Mouse (Mus musculus): ENCODE data around the gene Ppp1r13b. TPM values are rescaled to one million over a fixed set of nuclear protein-coding genes. Genes with fewer than 3 reads are reported as not detected.

The Ppp1r13b gene
- total and polyA plus RNA-seq, 3 experiments: 1.5 to 8.7 TPM; not detected in 1

- no peak for TF ChIP-seq CTCF (IDR thresholded peaks at IDR 0.05 in 2 of 3, conservative IDR thresholded peaks at IDR 0.05 in 1 of 3; ENCODE audit: control insufficient read depth in 1 of 3, insufficient read depth in 1 of 3, low read depth in 2 of 3, low read length in 3 of 3, poor library complexity in 1 of 3, severe bottlenecking in 1 of 3)
- TF ChIP-seq MEF2A (IDR thresholded peaks at IDR 0.05; ENCODE audit: extremely low read depth, insufficient replicate concordance, low read depth, low read length, poor library complexity, severe bottlenecking): no peak
- no peak for TF ChIP-seq SMC3 (IDR thresholded peaks at IDR 0.05; ENCODE audit: low read depth, low read length)
- no peak for TF ChIP-seq MAFK (IDR thresholded peaks at IDR 0.05; ENCODE audit: borderline replicate concordance, low read depth, low read length)
- no peak for TF ChIP-seq HCFC1 (IDR thresholded peaks at IDR 0.05; ENCODE audit: low read depth, low read length)
- H3K9ac ChIP-seq (ENCODE audit: control insufficient read depth, low read depth, low read length, poor library complexity, severe bottlenecking): no peak overlapping the region
- no peaks in the 10 kb centered on the region for H3K27me3 ChIP-seq (ENCODE audit: control insufficient read depth in 1 of 2, insufficient read depth in 2 of 2, low read length in 2 of 2)
- DNase-seq (ENCODE audit: low read depth, low spot score): no peak
- no peak overlapping the region for H3K27ac ChIP-seq (ENCODE audit: control insufficient read depth, low read depth, low read length)
- H3K36me3 ChIP-seq (ENCODE audit: control insufficient read depth in 1 of 2, insufficient read depth in 2 of 2, low read length in 2 of 2): peaks cover 0 to 2% of the 10 kb centered on the region in 2 experiments; a peak in 1 of 4 replicates
- 0 out of 4 replicates have a peak, but pooled peaks cover 0 to 2% of the 10 kb centered on the region in 2 experiments for H3K4me1 ChIP-seq (ENCODE audit: control insufficient read depth in 1 of 2, insufficient read depth in 2 of 2, low read length in 2 of 2)
- no peaks in the 10 kb centered on the region for H3K9me3 ChIP-seq (replicated peaks; ENCODE audit: insufficient read depth, low read length)
- H3K79me2 ChIP-seq (ENCODE audit: control insufficient read depth, insufficient read depth, low read length, poor library complexity): no peaks in the 10 kb centered on the region
- no peak overlapping the region for H3K4me3 ChIP-seq (ENCODE audit: control insufficient read depth in 1 of 2, insufficient read depth in 1 of 2, low read depth in 2 of 2, low read length in 2 of 2)
Observed at GRCm38 (mm10) chr12:111794526-111795179, 113.3 kb downstream of the Ppp1r13b start.

GRCm38 (mm10) chr12:111794102-111794501, 113.8 kb downstream of the Ppp1r13b start:
- Histone ChIP-seq H3K27ac (ENCODE audit: control insufficient read depth, low read depth, low read length) (no peak overlapping the region), H3K36me3 (ENCODE audit: control insufficient read depth in 1 of 2, insufficient read depth in 2 of 2, low read length in 2 of 2) (peaks cover 0 to 2% of the 10 kb centered on the region in 2 experiments; a peak in 1 of 4 replicates), H3K79me2 (ENCODE audit: control insufficient read depth, insufficient read depth, low read length, poor library complexity) (no peaks in the 10 kb centered on the region), H3K27me3 (ENCODE audit: control insufficient read depth in 1 of 2, insufficient read depth in 2 of 2, low read length in 2 of 2) (no peaks in the 10 kb centered on the region), H3K9ac (ENCODE audit: control insufficient read depth, low read depth, low read length, poor library complexity, severe bottlenecking) (no peak overlapping the region), H3K4me3 (ENCODE audit: control insufficient read depth in 1 of 2, insufficient read depth in 1 of 2, low read depth in 2 of 2, low read length in 2 of 2) (no peak overlapping the region), H3K9me3 (replicated peaks; ENCODE audit: insufficient read depth, low read length) (no peaks in the 10 kb centered on the region), H3K4me1 (ENCODE audit: control insufficient read depth in 1 of 2, insufficient read depth in 2 of 2, low read length in 2 of 2) (0 out of 4 replicates have a peak, but pooled peaks cover 0 to 2% of the 10 kb centered on the region in 2 experiments)
- no peak for DNase-seq (ENCODE audit: low read depth, low spot score)
- no peak for TF ChIP-seq ZKSCAN1 (IDR thresholded peaks at IDR 0.05; ENCODE audit: low read depth, low read length)
- TF ChIP-seq CTCF (IDR thresholded peaks at IDR 0.05 in 2 of 3, conservative IDR thresholded peaks at IDR 0.05 in 1 of 3; ENCODE audit: control insufficient read depth in 1 of 3, insufficient read depth in 1 of 3, low read depth in 2 of 3, low read length in 3 of 3, poor library complexity in 1 of 3, severe bottlenecking in 1 of 3): no peak
- no peak for TF ChIP-seq NRF1 (IDR thresholded peaks at IDR 0.05; ENCODE audit: insufficient read depth, low read depth, low read length, poor library complexity, severe bottlenecking)
- TF ChIP-seq GATA1 (IDR thresholded peaks at IDR 0.05; ENCODE audit: low read depth, low read length): no peak
- no peak for TF ChIP-seq CHD2 (IDR thresholded peaks at IDR 0.05; ENCODE audit: low read length)
- no peak for TF ChIP-seq MAFK (IDR thresholded peaks at IDR 0.05; ENCODE audit: borderline replicate concordance, low read depth, low read length)
- no peak for TF ChIP-seq NELFE (IDR thresholded peaks at IDR 0.05; ENCODE audit: low read depth, low read length)
- TF ChIP-seq EP300 (IDR thresholded peaks at IDR 0.05; ENCODE audit: low read depth in 1 of 2, low read length in 2 of 2): no peak
- no peak for TF ChIP-seq SIN3A (IDR thresholded peaks at IDR 0.05; ENCODE audit: low read length)
- TF ChIP-seq HCFC1 (IDR thresholded peaks at IDR 0.05; ENCODE audit: low read depth, low read length): no peak
- no peak for TF ChIP-seq USF1 (IDR thresholded peaks at IDR 0.05; ENCODE audit: low read depth, low read length)
- no peak for TF ChIP-seq MAX (IDR thresholded peaks at IDR 0.05; ENCODE audit: low read length)
- no peak for TF ChIP-seq POLR2A (IDR thresholded peaks at IDR 0.05; ENCODE audit: control insufficient read depth in 1 of 2, insufficient read depth in 1 of 2, low read depth in 1 of 2, low read length in 2 of 2, poor library complexity in 1 of 2)

Data from MEL (cell line).